Mouse (Mus musculus) embryonic facial prominence, embryonic 11.5 days (tissue): Measurements from ENCODE around the gene Olfr1371. TPM values are rescaled to one million over a fixed set of nuclear protein-coding genes. Genes with fewer than 3 reads are reported as not detected.

ENCODE experiments used
- ATAC-seq: fragments of 200-750 bp; cut with Nextera tagmentation; replicated peaks from 2 replicates; pipeline ENCODE4 v1.8.0; 2017; ENCODE audit warnings: low read depth; ENCODE audit not compliant: insufficient number of reproducible peaks, low FRiP score, low TSS enrichment
- DNase-seq: peaks from one replicate; pipeline ENCODE4 v3.0.0-alpha.2; 2015; ENCODE audit warnings: low spot score
- H3K27ac ChIP-seq: fragments of 300-500 bp; sonication (generic); replicated peaks from 2 replicates; pipeline ENCODE4 v1.5.1; 2014; ENCODE audit warnings: mild to moderate bottlenecking, low read depth, low read length, control low read depth
- H3K27me3 ChIP-seq: fragments of 300-500 bp; sonication (generic); 2 replicates; pipeline ENCODE4 v1.6.1; 2014; ENCODE audit warnings: mild to moderate bottlenecking, low read length, moderate library complexity, mixed read lengths; ENCODE audit not compliant: control insufficient read depth, insufficient read depth
- H3K36me3 ChIP-seq: fragments of 300-500 bp; sonication (generic); replicated peaks from 2 replicates; pipeline ENCODE4 v1.6.1; 2014; ENCODE audit warnings: low read depth, mild to moderate bottlenecking, low read length, moderate library complexity, mixed read lengths; ENCODE audit not compliant: control insufficient read depth, insufficient read depth
- H3K4me1 ChIP-seq: fragments of 300-500 bp; sonication (generic); 2 replicates; pipeline ENCODE4 v1.6.1; 2014; ENCODE audit warnings: low read length, mixed read lengths; ENCODE audit not compliant: control insufficient read depth, insufficient read depth
- H3K4me2 ChIP-seq: fragments of 300-500 bp; sonication (generic); 2 replicates; pipeline ENCODE4 v1.6.1; 2014; ENCODE audit warnings: low read depth, mild to moderate bottlenecking, control low read depth, low read length, moderate library complexity
- H3K4me3 ChIP-seq: fragments of 300-500 bp; sonication (generic); 2 replicates; pipeline ENCODE4 v1.5.1; 2014; ENCODE audit warnings: low read depth, low read length, control low read depth
- H3K9ac ChIP-seq: fragments of 300-500 bp; sonication (generic); replicated peaks from 2 replicates; pipeline ENCODE4 v1.6.1; 2014; ENCODE audit warnings: mild to moderate bottlenecking, control low read depth, low read length
- H3K9me3 ChIP-seq: fragments of 300-500 bp; sonication (generic); replicated peaks from 2 replicates; pipeline ENCODE4 v1.6.1; 2016; ENCODE audit warnings: mild to moderate bottlenecking, low read length, inconsistent platforms, mixed read lengths; ENCODE audit not compliant: control insufficient read depth
- WGBS: fragments of 180-500 bp; shearing (Covaris S2); extraction: QIAGEN DNeasy Blood & Tissue Kit; methylation state at CpG from one replicate; pipeline ENCODE4 v1.1.7; 2014; 5-methylcytosine and 5-hydroxymethylcytosine counted together
- polyA plus RNA-seq: library from polyadenylated mRNA; unstranded; fragments of >200 nt; fragmentation: Nextera tagmentation; extraction: Ambion mirVana; gene quantifications from 2 replicates; pipeline ENCODE4 v1.2.1, GENCODE M21; 2014

The Olfr1371 gene
- polyA plus RNA-seq, 1 experiment from 2014 or later: not detected

- H3K27me3 ChIP-seq: no peaks in the 10 kb centered on the region
- no peak for DNase-seq
- WGBS: 82% methylated on average over 1 of the region's 1 CpGs
- H3K4me1 ChIP-seq: no peaks in the 10 kb centered on the region
- H3K4me3 ChIP-seq: no peak overlapping the region
- no peak overlapping the region for H3K27ac ChIP-seq
- no peak for ATAC-seq
- H3K36me3 ChIP-seq: no peaks in the 10 kb centered on the region
- H3K4me2 ChIP-seq: no peak overlapping the region
- H3K9ac ChIP-seq: no peak overlapping the region
- H3K9me3 ChIP-seq: no peaks in the 10 kb centered on the region
Measured at GRCm38 (mm10) chr11:52252692-52253091, 38.9 kb upstream of the Olfr1371 start.

GRCm38 (mm10) chr11:52251770-52252169 is 38.0 kb upstream of the Olfr1371 start:
- no peaks in the 10 kb centered on the region for H3K9me3 ChIP-seq
- no peaks in the 10 kb centered on the region for H3K36me3 ChIP-seq
- H3K27ac ChIP-seq: no peak overlapping the region
- no peak overlapping the region for H3K9ac ChIP-seq
- H3K4me1 ChIP-seq: no peaks in the 10 kb centered on the region
- H3K4me3 ChIP-seq: no peak overlapping the region
- H3K4me2 ChIP-seq: no peak overlapping the region
- WGBS: 75% methylated on average over 5 of the region's 5 CpGs
- DNase-seq (no peak), ATAC-seq (no peak)
- H3K27me3 ChIP-seq: no peaks in the 10 kb centered on the region

GRCm38 (mm10) chr11:52249452-52249851 is 35.7 kb upstream of the Olfr1371 start:
- Histone ChIP-seq H3K27me3 (no peaks in the 10 kb centered on the region), H3K9ac (no peak overlapping the region), H3K9me3 (no peaks in the 10 kb centered on the region), H3K4me3 (no peak overlapping the region), H3K36me3 (no peaks in the 10 kb centered on the region), H3K27ac (no peak overlapping the region), H3K4me1 (no peaks in the 10 kb centered on the region), H3K4me2 (no peak overlapping the region)
- DNase-seq (no peak), ATAC-seq (no peak)
- 91% methylated on average over 2 of the region's 2 CpGs for WGBS

GRCm38 (mm10) chr11:52240898-52241542 is 27.2 kb upstream of the Olfr1371 start:
- WGBS: 90% methylated on average over 4 of the region's 4 CpGs

GRCm38 (mm10) chr11:52234509-52234908 is 20.7 kb upstream of the Olfr1371 start:
- DNase-seq: no peak
- Histone ChIP-seq H3K9ac (no peak overlapping the region), H3K27me3 (no peaks in the 10 kb centered on the region), H3K36me3 (no peaks in the 10 kb centered on the region; the same call in 1 of the 2 replicates), H3K4me1 (0 out of 2 replicates have a peak, but pooled peaks cover 3% of the 10 kb centered on the region), H3K4me3 (no peak overlapping the region), H3K27ac (no peak overlapping the region), H3K4me2 (no peak overlapping the region), H3K9me3 (no peaks in the 10 kb centered on the region)
- no peak for ATAC-seq

More at GRCm38 (mm10) chr11:52240898-52241542, 27.2 kb upstream of the Olfr1371 start:
- no peaks in the 10 kb centered on the region for H3K9me3 ChIP-seq
- no peaks in the 10 kb centered on the region; the same call in none of the 2 replicates for H3K36me3 ChIP-seq
- ATAC-seq (no peak), DNase-seq (no peak)
- no peak overlapping the region for H3K27ac ChIP-seq
- H3K9ac ChIP-seq: no peak overlapping the region
- no peak overlapping the region for H3K4me2 ChIP-seq
- H3K4me1 ChIP-seq: no peaks in the 10 kb centered on the region
- no peak overlapping the region for H3K4me3 ChIP-seq
- no peaks in the 10 kb centered on the region for H3K27me3 ChIP-seq

- Histone ChIP-seq H3K27ac (no peak overlapping the region), H3K4me2 (no peak overlapping the region), H3K36me3 (no peaks in the 10 kb centered on the region; the same call in 1 of the 2 replicates), H3K9ac (no peak overlapping the region), H3K4me3 (no peak overlapping the region), H3K27me3 (no peaks in the 10 kb centered on the region), H3K9me3 (no peaks in the 10 kb centered on the region), H3K4me1 (0 out of 2 replicates have a peak, but pooled peaks cover 3% of the 10 kb centered on the region)
- DNase-seq: no peak
- no peak for ATAC-seq
- WGBS: 91% methylated on average over 1 of the region's 1 CpGs
Measured at GRCm38 (mm10) chr11:52233906-52234305, 20.1 kb upstream of the Olfr1371 start.

GRCm38 (mm10) chr11:52233043-52233653 is 19.4 kb upstream of the Olfr1371 start:
- 30% methylated on average over 3 of the region's 3 CpGs for WGBS
- 0 out of 2 replicates have a peak, but pooled peaks cover 3% of the 10 kb centered on the region for H3K4me1 ChIP-seq
- DNase-seq (no peak), ATAC-seq (no peak)
- no peaks in the 10 kb centered on the region for H3K9me3 ChIP-seq
- H3K9ac ChIP-seq: no peak overlapping the region
- H3K4me2 ChIP-seq: peak overlapping the region; percentile 49
- H3K4me3 ChIP-seq: peak overlapping the region; percentile 99
- H3K27ac ChIP-seq: no peak overlapping the region
- H3K27me3 ChIP-seq: no peaks in the 10 kb centered on the region
- H3K36me3 ChIP-seq: no peaks in the 10 kb centered on the region; the same call in 1 of the 2 replicates
